Mouse (Mus musculus): Measurements from ENCODE around the gene Unc45b. TPM values are rescaled to one million over a fixed set of nuclear protein-coding genes. Genes with fewer than 3 reads are reported as not detected.

The Unc45b gene
- polyA plus RNA-seq, 1 experiment from 2014 or later, result 1.0 TPM

DNA sequence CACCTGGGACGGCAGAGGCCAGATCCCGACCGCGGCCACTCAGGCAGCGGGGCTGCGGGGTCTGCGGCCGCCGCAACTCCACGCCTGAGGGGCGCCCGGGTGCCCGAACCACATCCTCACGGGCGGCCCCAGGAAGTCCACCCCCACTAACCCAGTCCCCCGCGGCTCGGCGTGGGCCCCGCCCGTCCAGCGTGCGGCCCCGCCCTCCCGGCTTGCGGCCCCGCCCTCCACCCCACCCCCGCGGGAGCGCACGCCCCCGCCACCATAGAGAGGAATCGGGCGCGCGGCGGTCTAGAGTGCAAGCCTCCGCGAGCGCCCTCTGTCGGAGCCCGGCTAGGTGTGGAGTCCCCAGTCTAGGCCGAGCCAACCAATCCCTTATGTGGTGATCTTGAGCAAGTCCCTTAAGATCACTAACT, 39.3 kb upstream of the Unc45b start, which contains the start of gene Rffl:
TSS of gene Rffl (minus strand) at position 180 of the 416 bp plus-strand sequence.
- peak; percentile 98 for ATAC-seq (replicated peaks)
- H3K27me3 ChIP-seq, result no peaks in the 10 kb centered on the region
- no peaks in the 10 kb centered on the region for H3K36me3 ChIP-seq
- H3K4me3 ChIP-seq, result peak within 1 kb of the TSS; percentile 81
- H3K4me2 ChIP-seq (replicated peaks), result peak within 1 kb of the TSS; percentile 85
- H3K9ac ChIP-seq (replicated peaks), result peak within 1 kb of the TSS; percentile 69
- H3K9me3 ChIP-seq, result no peaks in the 10 kb centered on the region
- peak within 1 kb of the TSS; percentile 44; the same call in 1 of the 2 replicates for H3K27ac ChIP-seq (replicated peaks)
- H3K4me1 ChIP-seq, result peaks cover 24% of the 10 kb centered on the region
- WGBS, result under 1% methylated on average over 42 of the region's 43 CpGs

- 78% methylated on average over 5 of the region's 5 CpGs for WGBS
- ATAC-seq (replicated peaks), result no peak
Measured at GRCm38 (mm10) chr11:82874924-82875323, 35.4 kb upstream of the Unc45b start.

GRCm38 (mm10) chr11:82875631-82876030, 34.7 kb upstream of the Unc45b start:
- 93% methylated on average over 5 of the region's 5 CpGs for WGBS
- no peaks in the 10 kb centered on the region for H3K9me3 ChIP-seq
- H3K4me2 ChIP-seq (replicated peaks), result no peak overlapping the region
- no peaks in the 10 kb centered on the region for H3K36me3 ChIP-seq
- no peak overlapping the region for H3K4me3 ChIP-seq
- peaks cover 8% of the 10 kb centered on the region for H3K4me1 ChIP-seq
- H3K27me3 ChIP-seq, result no peaks in the 10 kb centered on the region
- ATAC-seq (replicated peaks), result no peak
- H3K27ac ChIP-seq (replicated peaks), result no peak overlapping the region
- H3K9ac ChIP-seq (replicated peaks), result no peak overlapping the region

More at GRCm38 (mm10) chr11:82874924-82875323, 35.4 kb upstream of the Unc45b start:
- no peaks in the 10 kb centered on the region for H3K27me3 ChIP-seq
- no peak overlapping the region for H3K4me2 ChIP-seq (replicated peaks)
- H3K4me3 ChIP-seq, result no peak overlapping the region
- peaks cover 15% of the 10 kb centered on the region for H3K4me1 ChIP-seq
- H3K9ac ChIP-seq (replicated peaks), result no peak overlapping the region
- H3K9me3 ChIP-seq, result no peaks in the 10 kb centered on the region
- no peaks in the 10 kb centered on the region for H3K36me3 ChIP-seq
- no peak overlapping the region for H3K27ac ChIP-seq (replicated peaks)

- H3K9me3 ChIP-seq, result no peaks in the 10 kb centered on the region
- WGBS, result 77% methylated on average over 7 of the region's 7 CpGs
- H3K4me1 ChIP-seq, result no peaks in the 10 kb centered on the region
- no peak for ATAC-seq (replicated peaks)
- H3K4me2 ChIP-seq (replicated peaks), result no peak overlapping the region
- no peak overlapping the region for H3K4me3 ChIP-seq
- H3K27me3 ChIP-seq, result no peaks in the 10 kb centered on the region
- H3K9ac ChIP-seq (replicated peaks), result no peak overlapping the region
- H3K27ac ChIP-seq (replicated peaks), result 0 out of 2 replicates have a peak overlapping the region, but pooled peaks have one; percentile 28
- H3K36me3 ChIP-seq, result no peaks in the 10 kb centered on the region
Measured at GRCm38 (mm10) chr11:82877726-82878344, 32.5 kb upstream of the Unc45b start.

- peaks cover 4% of the 10 kb centered on the region for H3K4me1 ChIP-seq
- H3K27ac ChIP-seq (replicated peaks), result no peak overlapping the region
- ATAC-seq (replicated peaks), result no peak
Measured at GRCm38 (mm10) chr11:82883180-82883579, 27.2 kb upstream of the Unc45b start.

DNA sequence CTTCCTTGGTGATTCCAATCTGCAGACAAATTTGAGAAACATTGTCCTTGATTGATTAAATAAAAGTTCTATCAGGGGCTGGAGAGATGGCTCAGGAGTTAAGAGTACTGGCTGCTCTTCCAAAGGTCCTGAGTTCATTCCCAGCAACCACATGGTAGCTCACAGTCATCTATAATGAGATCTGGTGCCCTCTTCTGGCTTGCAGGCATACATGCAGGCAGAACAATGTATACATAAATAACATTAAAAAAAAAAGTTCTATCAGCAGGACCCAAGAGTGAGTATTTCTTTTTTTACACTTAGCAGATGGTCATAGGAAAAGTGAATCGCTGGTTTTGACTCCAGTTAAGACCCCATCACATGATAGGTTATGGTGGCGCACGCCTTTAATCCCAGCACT, 23.8 kb upstream of the Unc45b start:
- Histone ChIP-seq H3K27me3 (peaks cover 7% of the 10 kb centered on the region; the same call in 1 of the 2 replicates), H3K36me3 (no peaks in the 10 kb centered on the region), H3K9me3 (no peaks in the 10 kb centered on the region), H3K4me3 (no peak overlapping the region), H3K4me1 (peaks cover 23% of the 10 kb centered on the region), H3K9ac (replicated peaks) (no peak overlapping the region), H3K27ac (replicated peaks) (no peak overlapping the region), H3K4me2 (replicated peaks) (no peak overlapping the region)
- WGBS, result 83% methylated on average over 3 of the region's 3 CpGs
- ATAC-seq (replicated peaks), result no peak

More at GRCm38 (mm10) chr11:82883180-82883579, 27.2 kb upstream of the Unc45b start:
- no peaks in the 10 kb centered on the region for H3K36me3 ChIP-seq
- WGBS, result 71% methylated on average over 8 of the region's 8 CpGs
- H3K27me3 ChIP-seq, result no peaks in the 10 kb centered on the region
- no peak overlapping the region for H3K9ac ChIP-seq (replicated peaks)
- no peak overlapping the region for H3K4me3 ChIP-seq
- no peaks in the 10 kb centered on the region for H3K9me3 ChIP-seq
- H3K4me2 ChIP-seq (replicated peaks), result no peak overlapping the region

DNA sequence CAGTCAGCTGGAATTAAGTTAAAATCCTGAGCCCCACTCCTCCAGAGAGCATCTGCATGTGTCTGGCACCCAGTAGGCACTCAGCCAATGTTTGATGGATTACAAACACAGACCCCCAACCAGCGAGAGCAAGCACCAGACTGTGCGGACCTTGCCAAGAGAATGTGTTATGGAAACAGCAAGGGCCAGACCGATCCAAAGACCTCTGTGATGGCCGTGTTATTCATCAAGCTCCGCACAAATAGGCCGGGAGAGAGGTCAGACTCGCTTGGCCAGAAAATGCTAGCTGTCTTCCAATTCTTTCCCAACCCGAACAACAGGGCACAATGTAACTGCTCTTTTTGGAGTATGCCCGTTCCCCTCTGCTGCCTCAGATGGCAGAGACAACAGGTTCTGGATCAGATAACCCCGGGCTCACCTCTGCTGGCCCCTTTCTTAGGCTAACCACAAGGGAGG, 21.8 kb upstream of the Unc45b start:
- ATAC-seq (replicated peaks), result peak; percentile 45

GRCm38 (mm10) chr11:82889524-82890341, 20.6 kb upstream of the Unc45b start:
- H3K27ac ChIP-seq (replicated peaks), result peak overlapping the region; percentile 69
- WGBS, result 5% methylated on average over 31 of the region's 31 CpGs
- peak; percentile 59 for ATAC-seq (replicated peaks)
- peaks cover 7% of the 10 kb centered on the region; the same call in 1 of the 2 replicates for H3K27me3 ChIP-seq
- no peaks in the 10 kb centered on the region for H3K36me3 ChIP-seq
- H3K9me3 ChIP-seq, result no peaks in the 10 kb centered on the region
- H3K4me2 ChIP-seq (replicated peaks), result peak overlapping the region; percentile 94
- peak overlapping the region; percentile 84 for H3K9ac ChIP-seq (replicated peaks)
- peak overlapping the region; percentile 87 for H3K4me3 ChIP-seq
- peaks cover 23% of the 10 kb centered on the region for H3K4me1 ChIP-seq

More for the DNA sequence above, 21.8 kb upstream of the Unc45b start:
- WGBS, result 32% methylated on average over 10 of the region's 10 CpGs
- H3K4me2 ChIP-seq (replicated peaks), result peak overlapping the region; percentile 94
- no peaks in the 10 kb centered on the region for H3K36me3 ChIP-seq
- no peak overlapping the region for H3K4me3 ChIP-seq
- peaks cover 23% of the 10 kb centered on the region for H3K4me1 ChIP-seq
- H3K9ac ChIP-seq (replicated peaks), result peak overlapping the region; percentile 84; the same call in 1 of the 2 replicates
- no peak overlapping the region for H3K27ac ChIP-seq (replicated peaks)
- no peaks in the 10 kb centered on the region for H3K9me3 ChIP-seq
- H3K27me3 ChIP-seq, result peaks cover 7% of the 10 kb centered on the region; the same call in 1 of the 2 replicates

DNA sequence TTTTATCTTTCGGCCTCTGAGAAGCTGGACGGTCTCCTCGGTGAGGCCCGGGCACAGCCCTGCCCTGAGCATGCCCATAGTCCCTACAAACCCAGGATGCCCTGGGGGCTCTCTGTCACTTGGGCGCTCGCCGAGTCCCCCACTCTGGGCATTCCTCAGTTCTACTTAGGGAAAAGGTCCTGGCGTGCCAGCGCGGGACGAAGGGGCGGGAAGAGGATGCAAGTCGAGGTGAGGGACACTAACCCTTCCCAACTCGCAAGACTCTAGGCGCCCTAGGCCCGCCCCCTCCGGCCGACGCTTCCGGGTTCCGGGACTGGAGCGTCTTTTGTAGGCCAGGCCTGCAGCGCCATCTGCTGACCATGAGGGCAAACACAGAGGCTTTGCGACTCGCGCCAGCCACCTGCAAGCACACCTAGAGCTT, 20.0 kb upstream of the Unc45b start, which contains the start of gene Rad51d:
TSS of gene Rad51d (minus strand) at position 273 of the 421 bp plus-strand sequence.
- peak; percentile 92 for ATAC-seq (replicated peaks)
- H3K36me3 ChIP-seq, result no peaks in the 10 kb centered on the region
- 0% methylated on average over 26 of the region's 26 CpGs for WGBS

GRCm38 (mm10) chr11:82891936-82892335, 18.4 kb upstream of the Unc45b start, which contains the start of gene Fndc8:
Gene Fndc8 (plus strand): TSS chr11:82892124.
- Histone ChIP-seq H3K27ac (replicated peaks) (no peak within 1 kb of the TSS), H3K27me3 (peaks cover 7% of the 10 kb centered on the region; the same call in 1 of the 2 replicates), H3K9ac (replicated peaks) (no peak within 1 kb of the TSS; the same call in 1 of the 2 replicates), H3K4me1 (peaks cover 23% of the 10 kb centered on the region), H3K4me3 (no peak within 1 kb of the TSS), H3K36me3 (no peaks in the 10 kb centered on the region), H3K9me3 (no peaks in the 10 kb centered on the region), H3K4me2 (replicated peaks) (no peak within 1 kb of the TSS)
- no peak for ATAC-seq (replicated peaks)
- WGBS, result 61% methylated on average over 7 of the region's 7 CpGs

More for the DNA sequence above, 20.0 kb upstream of the Unc45b start, which contains the start of gene Rad51d:
- Histone ChIP-seq H3K9me3 (no peaks in the 10 kb centered on the region), H3K9ac (replicated peaks) (peak within 1 kb of the TSS; percentile 84), H3K27ac (replicated peaks) (peak within 1 kb of the TSS; percentile 69), H3K4me2 (replicated peaks) (peak within 1 kb of the TSS; percentile 94), H3K4me1 (peaks cover 23% of the 10 kb centered on the region), H3K4me3 (peak within 1 kb of the TSS; percentile 87), H3K27me3 (peaks cover 7% of the 10 kb centered on the region; the same call in 1 of the 2 replicates)

DNA sequence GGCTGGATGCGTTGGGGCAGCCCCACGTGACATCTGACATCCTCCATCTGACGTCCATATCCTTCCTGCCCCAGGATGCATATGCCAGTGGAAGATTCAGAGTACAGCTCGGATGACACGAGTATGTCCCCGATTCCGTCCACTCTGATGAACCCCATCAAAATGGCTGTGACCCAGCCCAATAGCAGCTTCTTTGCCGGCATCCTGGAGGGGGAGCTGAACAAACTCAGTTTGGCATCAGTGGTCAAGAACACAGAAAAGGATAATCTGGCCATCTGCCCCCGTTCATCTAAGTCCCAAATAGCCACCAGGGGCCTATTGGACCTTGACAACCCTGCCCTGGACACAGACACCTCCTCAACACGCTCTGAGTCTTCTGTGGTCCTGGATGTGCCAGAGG, 12.9 kb upstream of the Unc45b start:
- H3K27me3 ChIP-seq, result no peaks in the 10 kb centered on the region
- ATAC-seq (replicated peaks), result no peak
- no peak overlapping the region for H3K9ac ChIP-seq (replicated peaks)
- H3K36me3 ChIP-seq, result peaks cover 27% of the 10 kb centered on the region
- no peak overlapping the region for H3K4me3 ChIP-seq
- no peak overlapping the region for H3K27ac ChIP-seq (replicated peaks)
- WGBS, result 92% methylated on average over 10 of the region's 10 CpGs
- H3K4me1 ChIP-seq, result no peaks in the 10 kb centered on the region
- H3K9me3 ChIP-seq, result no peaks in the 10 kb centered on the region
- no peak overlapping the region for H3K4me2 ChIP-seq (replicated peaks)

DNA sequence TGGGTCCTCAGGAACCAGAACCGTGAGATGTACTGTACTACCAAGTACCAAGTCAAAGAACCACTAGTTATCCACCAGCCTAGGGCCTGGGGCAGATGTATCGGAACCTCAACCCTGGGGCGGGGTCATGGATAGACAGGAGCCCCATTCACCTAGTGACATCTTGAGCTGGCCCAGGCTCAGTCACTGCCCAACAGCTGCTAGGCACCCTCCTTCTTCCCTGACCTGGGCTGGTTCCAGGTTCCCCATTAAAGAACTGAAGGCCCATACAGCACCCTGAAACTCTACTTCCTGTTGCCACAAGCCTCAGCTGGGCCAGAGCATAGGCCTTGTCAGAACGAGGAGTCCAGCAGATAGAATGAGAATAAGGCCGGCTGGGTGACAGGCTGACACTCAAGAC, 10.6 kb upstream of the Unc45b start:
- no peak for ATAC-seq (replicated peaks)
- peaks cover 49% of the 10 kb centered on the region for H3K36me3 ChIP-seq
- H3K9me3 ChIP-seq, result no peaks in the 10 kb centered on the region
- WGBS, result 96% methylated on average over 5 of the region's 5 CpGs
- H3K4me3 ChIP-seq, result no peak overlapping the region
- H3K27ac ChIP-seq (replicated peaks), result no peak overlapping the region
- no peaks in the 10 kb centered on the region for H3K4me1 ChIP-seq
- H3K9ac ChIP-seq (replicated peaks), result no peak overlapping the region
- no peaks in the 10 kb centered on the region for H3K27me3 ChIP-seq
- no peak overlapping the region for H3K4me2 ChIP-seq (replicated peaks)

All from forebrain, embryonic 15.5 days (tissue).